Mouse (Mus musculus) intestine, embryonic 14.5 days (tissue): Measurements from ENCODE around the gene Paics. TPM values are rescaled to one million over a fixed set of nuclear protein-coding genes. Genes with fewer than 3 reads are reported as not detected.
A peak's percentile ranks its signal among the peaks of the same experiment; 100 is the strongest.

Experiments
- ATAC-seq: fragments of 200-750 bp; cut with Nextera tagmentation; replicated peaks from 2 replicates; pipeline ENCODE4 v1.8.0; 2017; ENCODE audit warnings: low read depth, moderate number of reproducible peaks, moderate TSS enrichment, moderate library complexity; ENCODE audit not compliant: low FRiP score, low TSS enrichment
- DNase-seq: peaks from one replicate; pipeline ENCODE4 v3.0.0-alpha.2; 2018; ENCODE audit warnings: low spot score
- H3K27ac ChIP-seq: fragments of 300-500 bp; sonication (generic); 2 replicates; pipeline ENCODE4 v1.5.1; 2014; ENCODE audit warnings: low read depth, mild to moderate bottlenecking, control low read depth
- H3K27me3 ChIP-seq: fragments of 300-500 bp; sonication (generic); replicated peaks from 2 replicates; pipeline ENCODE4 v1.6.1; 2014; ENCODE audit warnings: low read length, control low read depth; ENCODE audit not compliant: control insufficient read depth, insufficient read depth
- H3K36me3 ChIP-seq: fragments of 300-500 bp; sonication (generic); 2 replicates; pipeline ENCODE4 v1.6.1; 2014; ENCODE audit warnings: low read length, control low read depth; ENCODE audit not compliant: control insufficient read depth, insufficient read depth
- H3K4me1 ChIP-seq: fragments of 300-500 bp; sonication (generic); replicated peaks from 2 replicates; pipeline ENCODE4 v1.6.1; 2014; ENCODE audit warnings: low read length, control low read depth, mixed read lengths; ENCODE audit not compliant: control insufficient read depth, insufficient read depth
- H3K4me2 ChIP-seq: fragments of 300-500 bp; sonication (generic); 2 replicates; pipeline ENCODE4 v1.6.1; 2014; ENCODE audit warnings: low read length
- H3K4me3 ChIP-seq: fragments of 300-500 bp; sonication (generic); 2 replicates; pipeline ENCODE4 v1.5.1; 2014; ENCODE audit warnings: low read depth, low read length, control low read depth, mixed read lengths
- H3K9ac ChIP-seq: fragments of 300-500 bp; sonication (generic); 2 replicates; pipeline ENCODE4 v1.6.1; 2014; ENCODE audit warnings: mild to moderate bottlenecking, low read length
- H3K9me3 ChIP-seq: fragments of 300-500 bp; sonication (generic); 2 replicates; pipeline ENCODE4 v1.6.1; 2016; ENCODE audit warnings: low read length, control low read depth; ENCODE audit not compliant: control insufficient read depth
- WGBS: fragments of 180-500 bp; shearing (Covaris S2); extraction: QIAGEN DNeasy Blood & Tissue Kit; methylation state at CpG from one replicate; pipeline ENCODE4 v1.1.7; 2014; 5-methylcytosine and 5-hydroxymethylcytosine counted together
- polyA plus RNA-seq: library from polyadenylated mRNA; unstranded; fragments of >200 nt; fragmentation: Nextera tagmentation; extraction: Ambion mirVana; gene quantifications from 2 replicates; pipeline ENCODE4 v1.2.1, GENCODE M21; 2014

Gene Paics
- polyA plus RNA-seq, 1 experiment from 2014 or later = 241 TPM

DNA sequence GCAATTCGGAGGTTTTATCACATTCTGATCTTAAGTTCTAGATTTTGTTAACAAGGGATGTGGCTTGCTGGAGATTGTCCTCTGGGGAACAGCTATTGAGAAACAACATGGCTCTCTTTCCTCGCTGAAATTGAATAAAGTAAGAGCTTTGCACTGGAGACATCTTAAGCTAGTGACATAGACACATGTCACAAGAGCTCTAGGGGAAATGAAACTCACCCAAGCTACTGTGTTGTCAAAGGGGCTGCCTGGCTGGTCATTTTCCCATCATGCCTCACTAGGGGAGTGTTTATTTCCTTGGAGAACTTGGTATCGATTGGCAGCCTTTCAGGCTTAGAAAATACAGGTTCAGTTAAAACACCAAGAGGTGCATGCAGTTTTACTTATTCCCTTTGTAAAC, 62.1 kb downstream of the Paics start:
- 72% methylated on average over 3 of the region's 3 CpGs for WGBS
- ATAC-seq (no peak), DNase-seq (no peak)
- H3K36me3 ChIP-seq = no peaks in the 10 kb centered on the region
- H3K27me3 ChIP-seq = no peaks in the 10 kb centered on the region
- H3K4me2 ChIP-seq = no peak overlapping the region
- no peak overlapping the region for H3K27ac ChIP-seq
- no peaks in the 10 kb centered on the region for H3K4me1 ChIP-seq
- H3K9me3 ChIP-seq = no peaks in the 10 kb centered on the region
- H3K9ac ChIP-seq = no peak overlapping the region
- no peak overlapping the region for H3K4me3 ChIP-seq

DNA sequence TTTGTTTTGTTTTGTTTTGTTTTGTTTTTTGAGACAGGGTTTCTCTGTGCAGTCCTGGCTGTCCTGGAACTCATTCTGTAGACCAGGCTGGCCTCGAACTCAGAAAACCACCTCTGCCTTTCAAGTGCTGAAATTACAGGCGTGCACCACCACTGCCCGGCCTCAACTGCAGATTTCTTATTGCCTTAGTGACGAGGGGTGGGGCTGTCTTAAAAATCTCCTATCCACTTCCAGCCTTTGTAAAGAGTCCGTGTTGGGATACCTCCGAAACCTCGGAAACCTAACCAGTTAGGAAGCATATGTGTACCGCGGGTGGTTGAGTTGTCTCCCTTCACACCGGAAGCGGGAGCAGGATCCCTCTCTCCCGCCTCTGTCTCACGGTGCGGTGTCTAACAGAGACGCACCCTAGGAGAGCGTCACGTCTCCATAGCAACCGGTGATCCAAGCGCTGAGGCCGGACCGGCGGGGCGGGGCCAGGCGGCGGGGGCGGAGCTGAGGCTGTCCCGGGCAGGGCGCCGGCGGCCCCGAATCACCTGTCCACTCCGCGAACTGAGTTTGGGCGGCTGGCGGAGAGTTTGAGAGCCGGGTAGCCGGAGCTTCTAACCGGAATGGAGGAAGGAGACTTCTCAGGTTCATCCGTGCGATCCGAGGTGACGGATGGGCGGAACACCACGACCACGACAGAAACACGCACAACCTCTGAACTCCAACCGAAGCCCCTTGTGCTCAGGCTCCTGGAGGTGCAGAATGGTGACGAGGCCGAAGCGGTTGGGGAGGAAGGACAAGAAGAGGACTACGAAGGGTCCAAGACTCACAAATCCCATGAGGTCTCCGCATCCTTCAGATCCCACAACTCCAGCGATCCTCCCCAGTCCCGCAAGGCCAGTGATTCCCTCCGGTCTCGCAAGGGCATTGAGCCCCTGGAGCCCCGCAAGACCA, 64.7 kb downstream of the Paics start, which contains the start of gene Thegl:
Gene Thegl (plus strand): TSS at position 480 of the 939 bp plus-strand sequence.
- DNase-seq (peak; percentile 93), ATAC-seq (peak; percentile 98)
- no peaks in the 10 kb centered on the region for H3K9me3 ChIP-seq
- 14% methylated on average over 57 of the region's 57 CpGs for WGBS
- H3K9ac ChIP-seq = peak within 1 kb of the TSS; percentile 25; the same call in 1 of the 2 replicates
- H3K27me3 ChIP-seq = no peaks in the 10 kb centered on the region
- no peaks in the 10 kb centered on the region for H3K4me1 ChIP-seq
- peak within 1 kb of the TSS; percentile 77 for H3K4me2 ChIP-seq
- no peak within 1 kb of the TSS for H3K27ac ChIP-seq
- H3K4me3 ChIP-seq = peak within 1 kb of the TSS; percentile 48
- H3K36me3 ChIP-seq = no peaks in the 10 kb centered on the region

Other genes with a start within 250 kb of the Paics start
- 18.2 and 25.4 TPM in 2 replicates for gene Aasdh, start 45.8 kb upstream of the Paics start, polyA plus RNA-seq
- 39.2 and 43.6 TPM in 2 replicates for gene Ppat, start 271 bp downstream of the Paics start, polyA plus RNA-seq
- 91.6 and 98.2 TPM in 2 replicates for gene Srp72, start 23.4 kb downstream of the Paics start, polyA plus RNA-seq
- 0.77 TPM in 1 of 2 replicates, not detected in the other for gene Arl9, start 52.7 kb downstream of the Paics start, polyA plus RNA-seq
- gene Thegl, start 64.7 kb downstream of the Paics start, polyA plus RNA-seq = 1.0 and 1.2 TPM in 2 replicates
- gene Hopx, start 163.8 kb downstream of the Paics start, polyA plus RNA-seq = 6.7 and 8.5 TPM in 2 replicates